Mouse (Mus musculus) CH12.LX (cell line): ENCODE results near the gene Elovl5.

Experiments
- CHD2 ChIP-seq: IDR thresholded peaks from 2 replicates; pipeline ENCODE4 v1.6.1; 2011; ENCODE audit warnings: low read length, improper control_type of control experiment
- CTCF ChIP-seq, 2 experiments: IDR thresholded peaks in 1 of 2; conservative IDR thresholded peaks in 1 of 2; 2 replicates each; pipeline ENCODE4 v1.5.1; 2011 to 2012; ENCODE audit warnings: low read depth in 2 of 2, low read length in 2 of 2, improper control_type of control experiment in 1 of 2, inconsistent platforms in 1 of 2, mild to moderate bottlenecking in 1 of 2, moderate library complexity in 1 of 2
- E2F4 ChIP-seq: IDR thresholded peaks from 2 replicates; pipeline ENCODE4 v1.6.1; 2011; ENCODE audit warnings: low read depth, low read length, improper control_type of control experiment; ENCODE audit not compliant: insufficient replicate concordance
- EP300 ChIP-seq: IDR thresholded peaks from 2 replicates; pipeline ENCODE4 v1.6.1; 2011; ENCODE audit warnings: low read length, improper control_type of control experiment
- ETS1 ChIP-seq: conservative IDR thresholded peaks from 2 replicates; pipeline ENCODE4 v1.6.1; 2012; ENCODE audit warnings: low read depth, mild to moderate bottlenecking, inconsistent platforms, low read length, improper control_type of control experiment, moderate library complexity
- KAT2A ChIP-seq: IDR thresholded peaks from 2 replicates; pipeline ENCODE4 v1.6.1; 2012; ENCODE audit warnings: low read length, improper control_type of control experiment, inconsistent platforms; ENCODE audit not compliant: insufficient replicate concordance
- MAX ChIP-seq: IDR thresholded peaks from 2 replicates; pipeline ENCODE4 v1.6.1; 2011; ENCODE audit warnings: low read length, improper control_type of control experiment
- MEF2A ChIP-seq: IDR thresholded peaks from 2 replicates; pipeline ENCODE4 v1.6.1; 2014; ENCODE audit warnings: low read depth, mild to moderate bottlenecking, inconsistent platforms, low read length, improper control_type of control experiment, borderline replicate concordance
- MXI1 ChIP-seq: IDR thresholded peaks from 2 replicates; pipeline ENCODE4 v1.6.1; 2011; ENCODE audit warnings: mild to moderate bottlenecking, low read depth, low read length, improper control_type of control experiment
- NRF1 ChIP-seq: IDR thresholded peaks from 2 replicates; pipeline ENCODE4 v1.6.1; 2014; ENCODE audit warnings: low read depth, mild to moderate bottlenecking, inconsistent platforms, low read length, improper control_type of control experiment, moderate library complexity
- POLR2A ChIP-seq: IDR thresholded peaks from 2 replicates; pipeline ENCODE4 v1.6.1; 2011; ENCODE audit warnings: low read depth, mild to moderate bottlenecking, improper control_type of control experiment, low read length
- POLR2AphosphoS2 ChIP-seq: IDR thresholded peaks from 2 replicates; pipeline ENCODE4 v1.6.1; 2011; ENCODE audit warnings: low read depth, low read length, improper control_type of control experiment
- USF2 ChIP-seq: conservative IDR thresholded peaks from 2 replicates; pipeline ENCODE4 v1.6.1; 2011; ENCODE audit warnings: low read depth, low read length, improper control_type of control experiment
- ZNF384 ChIP-seq: IDR thresholded peaks from 2 replicates; pipeline ENCODE4 v1.6.1; 2012; ENCODE audit warnings: low read depth, low read length, improper control_type of control experiment, inconsistent platforms

DNA sequence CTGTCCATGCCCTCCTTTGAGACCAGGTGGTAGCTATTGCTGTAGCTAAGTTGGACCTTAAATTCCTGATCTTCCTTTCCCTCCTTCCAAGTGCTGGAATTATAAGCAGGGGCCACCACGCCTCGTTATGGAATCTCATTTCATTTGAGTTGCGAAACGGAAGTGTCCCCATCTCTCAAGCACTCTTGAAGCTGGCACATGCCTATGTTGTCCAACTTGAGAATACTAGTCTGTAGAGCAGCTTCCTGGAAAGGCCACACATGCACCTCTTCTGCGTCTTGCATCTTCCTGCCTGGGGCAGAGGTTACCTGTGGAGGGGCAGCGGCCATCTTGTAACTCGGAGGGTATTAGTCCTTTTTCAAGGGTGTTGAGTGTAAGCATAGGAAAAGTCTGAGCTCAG lies 92.2 kb downstream of the Elovl5 start:
- TF ChIP-seq NRF1 (no peak), ZNF384 (no peak), POLR2A (no peak), CTCF (conservative IDR thresholded peaks at IDR 0.05 in 1 of 2, IDR thresholded peaks at IDR 0.05 in 1 of 2; ENCODE audit: low read depth in 2 of 2, low read length in 2 of 2) (no peak), EP300 (no peak), CHD2 (no peak), MEF2A (no peak), POLR2AphosphoS2 (no peak), MAX (no peak), KAT2A (no peak), MXI1 (no peak), ETS1 (no peak), USF2 (no peak), E2F4 (no peak)
